Mouse (Mus musculus): Measurements from ENCODE around the gene Slc13a2. TPM values are rescaled to one million over a fixed set of nuclear protein-coding genes. Genes with fewer than 3 reads are reported as not detected.

The Slc13a2 gene
- polyA plus RNA-seq, 2 experiments from 2014 or later: not detected

- no peak for ATAC-seq
These were observed 35.4 kb downstream of the Slc13a2 start, which contains the start of gene Foxn1 for GRCm38 (mm10) chr11:78386508-78387043. TSS of gene Foxn1 (minus strand) at chr11:78386558.

GRCm38 (mm10) chr11:78385776-78386175, 36.2 kb downstream of the Slc13a2 start:
- ATAC-seq: no peak

GRCm38 (mm10) chr11:78382701-78383100, 39.3 kb downstream of the Slc13a2 start:
- no peak for ATAC-seq

DNA sequence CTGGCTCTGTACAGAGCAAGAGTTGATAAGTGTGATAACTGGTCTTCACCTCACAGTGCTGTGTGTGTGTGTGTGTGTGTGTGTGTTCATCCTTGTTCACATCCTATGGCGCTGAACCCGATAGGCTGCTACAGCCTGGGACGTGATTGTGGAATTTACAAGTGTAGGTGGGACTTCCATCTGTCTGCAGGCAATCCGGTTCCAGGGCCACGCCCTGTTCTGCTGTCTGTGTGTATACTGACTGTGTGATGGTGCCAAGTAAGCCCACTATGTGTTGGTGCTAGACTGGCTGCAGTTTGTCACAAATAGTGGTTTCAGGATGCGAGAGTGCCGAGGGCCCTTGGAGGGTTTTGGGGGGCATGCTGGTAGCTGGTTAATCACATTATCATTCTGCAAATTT, 39.7 kb downstream of the Slc13a2 start:
- no peak for ATAC-seq

GRCm38 (mm10) chr11:78380996-78381395, 41.0 kb downstream of the Slc13a2 start:
- no peak for ATAC-seq

DNA sequence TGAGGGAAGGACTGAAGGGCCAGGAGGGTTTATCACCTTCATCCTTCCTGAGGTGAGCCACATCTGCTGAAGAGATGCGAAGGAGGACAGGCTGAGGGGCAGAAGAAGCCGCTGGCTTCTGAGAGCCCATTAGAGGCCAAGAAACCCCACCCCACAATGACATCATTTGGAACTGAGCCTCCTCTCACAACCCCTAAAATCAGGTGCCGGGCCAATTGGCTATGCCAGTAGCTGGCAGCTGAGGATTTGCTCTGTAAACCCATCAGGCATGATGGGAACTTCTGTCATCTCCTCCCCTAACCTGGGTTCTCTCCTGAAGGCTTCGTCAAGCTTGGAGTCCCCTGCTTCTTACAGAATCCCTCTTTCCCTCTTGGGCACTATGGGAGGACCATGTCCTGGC, 41.7 kb downstream of the Slc13a2 start:
- no peak for ATAC-seq

GRCm38 (mm10) chr11:78377549-78378159, 44.4 kb downstream of the Slc13a2 start:
- no peak for ATAC-seq

GRCm38 (mm10) chr11:78374147-78374546, 47.9 kb downstream of the Slc13a2 start:
- ATAC-seq: no peak

- ATAC-seq: no peak
These were observed 49.4 kb downstream of the Slc13a2 start for GRCm38 (mm10) chr11:78372610-78373009.

DNA sequence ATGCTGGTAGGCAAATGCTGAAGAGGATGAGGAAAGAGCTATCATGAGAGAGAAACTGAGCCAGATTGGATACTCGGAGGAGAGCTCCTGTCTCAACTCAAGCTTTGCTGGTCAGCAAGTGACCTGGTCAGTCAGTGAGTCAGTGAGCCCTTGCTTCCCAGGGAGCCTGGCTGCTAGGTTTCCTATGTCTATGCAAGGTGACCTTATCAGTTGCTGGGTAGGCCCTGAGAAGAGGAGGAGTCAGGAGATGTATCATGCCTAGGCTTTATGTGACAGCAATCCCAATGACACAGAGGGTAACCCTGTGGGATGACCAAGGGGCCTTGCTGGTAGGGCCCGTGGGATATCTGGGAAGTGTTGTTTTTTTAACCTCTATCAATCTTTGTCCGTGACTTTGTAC, 49.9 kb downstream of the Slc13a2 start:
- ATAC-seq: no peak

- ATAC-seq: no peak
These were observed 50.3 kb downstream of the Slc13a2 start for GRCm38 (mm10) chr11:78371711-78372110.

DNA sequence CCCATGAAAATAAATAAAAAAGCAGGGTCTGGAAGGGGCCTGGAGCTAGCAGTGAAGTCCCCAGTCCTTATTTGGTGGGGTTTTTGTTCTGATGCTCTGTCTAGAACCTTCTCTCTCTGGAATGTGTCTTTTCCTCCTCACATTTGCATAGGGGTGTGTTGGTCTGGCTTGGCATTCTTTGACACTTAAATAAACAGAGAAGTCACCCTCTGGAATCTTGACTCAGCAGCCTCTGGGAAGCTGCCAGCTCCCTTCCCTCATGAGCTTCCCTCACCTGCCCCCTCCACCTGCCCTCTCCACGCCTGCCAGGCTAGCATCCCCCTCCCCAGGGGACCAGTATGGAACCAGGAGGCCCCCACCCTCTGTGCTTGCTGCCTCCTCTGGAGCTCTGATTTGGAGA, 51.6 kb downstream of the Slc13a2 start:
- ATAC-seq: no peak

- ATAC-seq: no peak
These were observed 54.4 kb downstream of the Slc13a2 start for GRCm38 (mm10) chr11:78367456-78368225.

DNA sequence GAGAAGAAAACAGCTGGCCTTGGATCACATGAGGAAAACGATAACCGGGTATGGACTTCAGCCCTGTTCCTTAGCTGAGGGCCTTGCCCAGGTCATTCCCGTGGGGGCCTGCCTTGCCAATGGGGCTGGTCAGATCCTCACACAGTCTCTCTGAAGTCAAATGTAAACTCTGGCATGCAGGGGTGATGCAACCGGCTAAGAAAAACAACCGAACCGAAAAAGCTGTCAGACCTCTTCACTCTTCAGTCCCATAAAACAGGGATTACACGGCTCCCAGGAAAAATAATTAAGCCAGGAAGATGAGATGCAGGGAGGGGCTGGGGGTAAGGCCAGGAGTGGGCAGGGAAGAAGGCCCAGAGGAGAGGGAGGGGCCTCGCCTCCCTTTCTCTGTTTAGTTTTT, 57.9 kb downstream of the Slc13a2 start:
- ATAC-seq: no peak

DNA sequence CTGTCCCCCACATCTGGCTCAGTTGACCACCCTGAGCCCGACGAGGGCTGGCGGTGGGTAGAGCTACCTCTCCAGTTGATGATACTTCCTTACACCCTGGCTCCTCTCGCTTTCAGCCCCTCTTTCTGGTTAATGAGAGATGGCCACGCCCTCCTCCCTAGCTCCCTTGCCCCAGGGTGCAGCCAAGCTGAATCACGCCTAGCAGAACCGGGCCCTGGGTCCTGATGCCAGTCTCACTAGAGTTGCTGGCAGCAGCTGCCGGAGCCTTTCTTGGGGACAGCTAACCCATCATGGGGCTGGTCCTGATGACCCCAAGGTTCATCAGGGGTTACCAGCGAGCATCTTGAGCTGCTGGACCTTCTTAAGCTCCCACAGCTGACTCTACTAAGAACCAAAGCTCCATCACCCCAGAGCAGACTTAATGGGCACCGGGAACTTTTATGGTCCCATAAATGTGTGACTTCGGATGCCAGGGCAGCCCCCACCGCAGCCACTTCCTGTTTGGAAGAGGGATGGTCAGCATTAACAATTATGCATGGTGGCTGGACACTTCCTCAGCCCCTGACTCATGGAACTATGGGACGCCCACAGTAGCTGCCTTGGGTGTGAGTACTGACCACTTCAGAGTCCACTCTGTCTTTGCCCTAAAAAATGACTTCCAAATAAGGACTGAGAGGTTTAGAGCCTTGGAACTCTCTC, 58.6 kb downstream of the Slc13a2 start:
- ATAC-seq: no peak

DNA sequence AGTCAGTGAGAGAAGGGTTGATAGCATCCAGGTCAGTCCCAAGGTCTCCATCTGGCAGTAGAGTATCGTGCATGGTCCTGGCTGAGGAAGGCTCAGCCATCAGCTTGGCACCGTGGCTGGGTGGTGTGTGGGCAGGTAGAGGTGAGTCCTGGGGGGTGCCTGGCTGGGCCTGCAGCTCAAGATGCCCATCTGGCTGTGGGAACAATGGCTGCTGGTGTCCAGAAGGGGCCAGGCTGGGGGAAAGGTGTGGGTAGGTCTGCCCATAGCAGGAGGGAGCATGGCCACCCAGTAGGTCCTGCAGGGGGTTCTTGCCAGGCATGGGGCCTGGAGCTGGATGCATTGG, 61.3 kb downstream of the Slc13a2 start:
- no peak for ATAC-seq

- peak; percentile 97 for ATAC-seq
These were observed 61.8 kb downstream of the Slc13a2 start for GRCm38 (mm10) chr11:78360125-78360788.

- no peak for ATAC-seq
These were observed 63.5 kb downstream of the Slc13a2 start for GRCm38 (mm10) chr11:78358330-78359007.

DNA sequence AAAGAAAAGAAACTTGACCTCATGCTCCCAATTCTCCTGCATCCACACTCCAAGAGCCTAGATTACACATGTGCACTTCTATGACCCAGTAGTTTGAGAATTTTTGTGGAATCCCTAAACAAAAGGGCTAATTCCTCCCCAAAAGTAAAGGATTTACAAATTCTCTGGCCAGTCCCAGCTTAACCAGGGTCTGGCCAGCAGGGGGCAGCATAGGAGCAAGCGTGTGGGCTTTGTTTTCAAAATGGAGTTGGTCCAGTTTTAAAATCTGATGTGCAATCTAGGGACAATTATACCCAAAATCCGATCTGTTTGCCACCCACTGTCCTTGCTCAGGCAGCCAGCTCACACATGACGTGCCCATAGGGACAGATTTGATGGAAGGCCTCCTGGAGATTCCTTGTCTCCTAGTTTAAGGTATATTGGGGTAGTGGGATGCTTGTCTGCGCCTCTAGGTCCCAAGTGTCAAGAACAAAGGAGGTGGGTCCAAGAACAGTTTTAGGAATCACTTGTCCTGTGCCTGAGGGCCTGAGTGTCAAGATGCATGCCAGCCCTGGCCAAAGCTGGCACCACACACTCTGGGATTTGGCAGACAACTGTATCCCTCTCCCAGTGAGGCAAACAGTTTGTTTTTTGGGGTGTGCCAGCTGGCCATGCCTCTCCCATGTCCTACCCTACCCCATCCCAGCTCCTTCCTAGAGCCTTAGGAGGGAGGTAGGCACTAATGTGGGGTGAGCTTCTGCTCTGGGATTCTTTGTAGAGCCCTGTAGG, 66.4 kb downstream of the Slc13a2 start:
- ATAC-seq: no peak

GRCm38 (mm10) chr11:78354905-78355304, 67.1 kb downstream of the Slc13a2 start:
- no peak for ATAC-seq

- ATAC-seq: no peak
These were observed 68.9 kb downstream of the Slc13a2 start for GRCm38 (mm10) chr11:78353081-78353480.

Data from CD4-positive, CD25-positive, alpha-beta regulatory T cell, adult 4 months (primary cell).